Comparison of ENCODE assay signal across 28 mouse cellular contexts in the genomic region with DNA sequence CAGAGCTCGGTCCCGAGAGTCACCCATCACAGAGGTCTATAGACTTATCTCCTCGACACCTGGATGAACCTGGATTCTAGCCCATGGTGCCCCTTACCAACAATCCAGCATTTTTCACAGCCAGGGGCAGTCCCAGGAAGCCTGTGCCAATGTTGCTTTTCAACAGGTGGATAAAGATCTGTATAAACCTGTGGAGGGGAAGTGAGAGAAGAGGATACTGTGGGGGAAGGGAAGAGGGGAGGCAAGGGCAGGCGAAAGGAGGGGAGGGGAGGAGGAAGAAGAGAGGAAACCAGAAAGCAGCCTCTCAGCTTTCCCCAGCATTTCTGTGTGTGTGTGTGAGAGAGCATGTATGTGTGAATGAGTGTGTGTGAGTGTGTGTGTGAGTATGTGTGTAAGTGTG. TPM values are rescaled to one million over a fixed set of nuclear protein-coding genes. Genes with fewer than 3 reads are reported as not detected.
DNase-seq lines count a peak whose midpoint lies in the region; ATAC-seq and TF ChIP-seq lines count a peak whose summit lies in the region.
"Had no signal": no experiment of that assay in that cellular context is flagged by ENCODE, and none has a peak within 500 bp of the region (broad histone marks: within the 10 kb centered on the region; RNA-seq: fewer than 3 reads in every experiment).

No protein-coding gene starts in this region.

- no peak for DNase-seq in thymus, adult 2 months
- no peak for DNase-seq in thymus, adult 18-20 months
- peak; percentile 47 for DNase-seq in CH12.LX (ENCODE audit: extremely low read depth)
- no peak for DNase-seq in heart, postnatal 10 days
- DNase-seq: cerebellum, adult 9-11 months; gastrocnemius, postnatal 10 days; heart, postnatal 14 days; spleen, adult 18-20 months had no signal

- H3K4me2 ChIP-seq in CH12.LX (ENCODE audit: insufficient read depth, low read depth, poor library complexity, severe bottlenecking) = no peak overlapping the region
- no peak overlapping the region for H3K4me2 ChIP-seq in hindbrain, embryonic 13.5 days
- no peak overlapping the region for H3K4me2 ChIP-seq in midbrain, embryonic 13.5 days (replicated peaks)
- H3K4me2 ChIP-seq: embryonic facial prominence, embryonic 12.5 days; forebrain, embryonic 13.5 days; hindbrain, embryonic 14.5 days; liver, embryonic 15.5 days; midbrain, embryonic 15.5 days; neural tube, embryonic 15.5 days had no signal

- WGBS in thymus, adult 2 months = 35% methylated on average over 4 of the region's 4 CpGs
- WGBS in hindbrain, embryonic 13.5 days = 83% methylated on average over 4 of the region's 4 CpGs
- whole genome bisulfite sequencing in midbrain, embryonic 13.5 days = 87% methylated on average over 4 of the region's 4 CpGs

- TF ChIP-seq POLR2A in thymus, adult 2 months (IDR thresholded peaks at IDR 0.05; ENCODE audit: control insufficient read depth, extremely low read depth, insufficient read depth, low read length, poor library complexity) = no peak
- TF ChIP-seq POLR2A in CH12.LX (IDR thresholded peaks at IDR 0.05; ENCODE audit: low read depth, low read length) = no peak

- H3K36me3 ChIP-seq in thymus, adult 2 months (ENCODE audit: control insufficient read depth, insufficient read depth, low read length) = no peaks in the 10 kb centered on the region
- H3K36me3 ChIP-seq in CH12.LX (replicated peaks in 1 of 2; ENCODE audit: control insufficient read depth in 1 of 2, insufficient read depth in 1 of 2, low read length in 1 of 2) = no peaks in the 10 kb centered on the region
- H3K36me3 ChIP-seq in hindbrain, embryonic 13.5 days = no peaks in the 10 kb centered on the region
- no peaks in the 10 kb centered on the region for H3K36me3 ChIP-seq in midbrain, embryonic 13.5 days
- H3K36me3 ChIP-seq: embryonic facial prominence, embryonic 12.5 days; liver, embryonic 15.5 days; midbrain, embryonic 15.5 days; neural tube, embryonic 15.5 days had no signal

- peak; percentile 36 to 52; a peak in 3 of 4 replicates for ATAC-seq in hematopoietic stem cell, adult 5-6 weeks (replicated peaks in 1 of 2; ENCODE audit: insufficient read depth in 1 of 2, low FRiP score in 2 of 2, low TSS enrichment in 1 of 2, low read depth in 1 of 2, poor library complexity in 2 of 2, severe bottlenecking in 2 of 2)
- no peak for ATAC-seq in hindbrain, embryonic 13.5 days (ENCODE audit: low FRiP score)
- ATAC-seq in midbrain, embryonic 13.5 days = no peak
- ATAC-seq: forebrain, embryonic 13.5 days; intestine, postnatal 0 days; lung, postnatal 0 days; midbrain, embryonic 15.5 days had no signal

- no peak overlapping the region for H3K4me3 ChIP-seq in thymus, adult 2 months (ENCODE audit: control insufficient read depth, insufficient read depth, low read length)
- H3K4me3 ChIP-seq in CH12.LX (replicated peaks in 1 of 3; ENCODE audit: low read depth in 2 of 3, low read length in 2 of 3, poor library complexity in 1 of 3) = no peak overlapping the region
- no peak overlapping the region for H3K4me3 ChIP-seq in hindbrain, embryonic 13.5 days
- no peak overlapping the region for H3K4me3 ChIP-seq in midbrain, embryonic 13.5 days (replicated peaks)
- H3K4me3 ChIP-seq: embryonic facial prominence, embryonic 12.5 days; erythroblast, embryonic 14.5 days; forebrain, embryonic 13.5 days; liver, embryonic 15.5 days; midbrain, embryonic 15.5 days; myocyte; neural tube, embryonic 15.5 days had no signal

- dilution Hi-C loops in CH12.LX (cut with MboI; ENCODE audit: extremely low pct_ligation_motif_present, extremely low pct_unique_long_range_greater_than_20kb, low sequenced_read_pairs) = no loop called here

- intact Hi-C loops in heart, postnatal 10 days (cut with DNase I) = no loop called here

- H3K9me3 ChIP-seq in CH12.LX (replicated peaks; ENCODE audit: low read length) = peaks cover 14% of the 10 kb centered on the region
- H3K9me3 ChIP-seq in hindbrain, embryonic 13.5 days = no peaks in the 10 kb centered on the region
- no peaks in the 10 kb centered on the region for H3K9me3 ChIP-seq in midbrain, embryonic 13.5 days
- H3K9me3 ChIP-seq: embryonic facial prominence, embryonic 12.5 days; forebrain, embryonic 13.5 days; liver, embryonic 15.5 days; midbrain, embryonic 15.5 days; neural tube, embryonic 15.5 days had no signal

- peaks cover 18% of the 10 kb centered on the region for H3K4me1 ChIP-seq in thymus, adult 2 months (replicated peaks; ENCODE audit: control insufficient read depth, insufficient read depth, low read length)
- peaks cover 14 to 32% of the 10 kb centered on the region in 2 experiments for H3K4me1 ChIP-seq in CH12.LX (ENCODE audit: control insufficient read depth in 1 of 2, insufficient read depth in 2 of 2)
- H3K4me1 ChIP-seq in hindbrain, embryonic 13.5 days (replicated peaks) = no peaks in the 10 kb centered on the region
- no peaks in the 10 kb centered on the region for H3K4me1 ChIP-seq in midbrain, embryonic 13.5 days (replicated peaks)
- H3K4me1 ChIP-seq: embryonic facial prominence, embryonic 12.5 days; forebrain, embryonic 13.5 days; liver, embryonic 15.5 days; midbrain, embryonic 15.5 days; neural tube, embryonic 15.5 days had no signal

- peak; percentile 30; the same call in 1 of the 2 replicates for TF ChIP-seq EP300 in CH12.LX (IDR thresholded peaks at IDR 0.05; ENCODE audit: low read length)

- TF ChIP-seq CTCF in thymus, adult 2 months (IDR thresholded peaks at IDR 0.05; ENCODE audit: borderline replicate concordance, control insufficient read depth, extremely low read depth, insufficient read depth, low read length, poor library complexity) = no peak
- no peak for TF ChIP-seq CTCF in CH12.LX (conservative IDR thresholded peaks at IDR 0.05 in 1 of 2, IDR thresholded peaks at IDR 0.05 in 1 of 2; ENCODE audit: low read depth in 2 of 2, low read length in 2 of 2)

- no peaks in the 10 kb centered on the region for H3K79me2 ChIP-seq in CH12.LX (replicated peaks; ENCODE audit: control insufficient read depth, extremely low read depth, insufficient read depth, poor library complexity, severe bottlenecking)

- in situ Hi-C loops in CH12.LX (cut with MboI; ENCODE audit: low pct_ligation_motif_present, low pct_unique_long_range_greater_than_20kb, low sequenced_read_pairs) = loop anchor here (5.0 kb wide), 1 partner anchor 56 kb away; no protein-coding TSS in a partner anchor

- peak overlapping the region; percentile 34 for H3K27ac ChIP-seq in thymus, adult 2 months (ENCODE audit: control insufficient read depth, insufficient read depth, low read length)
- H3K27ac ChIP-seq in CH12.LX (ENCODE audit: insufficient read depth, low read depth) = no peak overlapping the region
- no peak overlapping the region for H3K27ac ChIP-seq in hindbrain, embryonic 13.5 days
- H3K27ac ChIP-seq in midbrain, embryonic 13.5 days = no peak overlapping the region
- H3K27ac ChIP-seq: embryonic facial prominence, embryonic 12.5 days; forebrain, embryonic 13.5 days; hindbrain, embryonic 14.5 days; liver, embryonic 15.5 days; midbrain, embryonic 15.5 days; neural tube, embryonic 15.5 days had no signal

- no peak overlapping the region for H3K9ac ChIP-seq in CH12.LX (ENCODE audit: insufficient read depth, low read depth)
- H3K9ac ChIP-seq in hindbrain, embryonic 13.5 days = no peak overlapping the region
- no peak overlapping the region for H3K9ac ChIP-seq in midbrain, embryonic 13.5 days (replicated peaks)
- H3K9ac ChIP-seq: embryonic facial prominence, embryonic 12.5 days; forebrain, embryonic 13.5 days; hindbrain, embryonic 14.5 days; liver, embryonic 15.5 days; midbrain, embryonic 15.5 days; neural tube, embryonic 15.5 days had no signal

- no peaks in the 10 kb centered on the region for H3K27me3 ChIP-seq in thymus, adult 2 months (ENCODE audit: control insufficient read depth, insufficient read depth, low read length)
- no peaks in the 10 kb centered on the region for H3K27me3 ChIP-seq in CH12.LX (replicated peaks)
- H3K27me3 ChIP-seq in hindbrain, embryonic 13.5 days = no peaks in the 10 kb centered on the region
- no peaks in the 10 kb centered on the region for H3K27me3 ChIP-seq in midbrain, embryonic 13.5 days
- H3K27me3 ChIP-seq: embryonic facial prominence, embryonic 12.5 days; forebrain, embryonic 13.5 days; liver, embryonic 15.5 days; midbrain, embryonic 15.5 days; neural tube, embryonic 15.5 days had no signal

- no peak for TF ChIP-seq RAD21 in CH12.LX (IDR thresholded peaks at IDR 0.05; ENCODE audit: low read depth, low read length)

RNA-seq across cellular contexts. Expression of a gene that starts 3.0 kb away (rescaled TPM):
- polyA plus RNA-seq in thymus, adult 2 months (2012; rRNA removed) = 0.48 and 0.74 TPM in 2 replicates
- total RNA-seq in CH12.LX (2012; rRNA removed) = 0.34 and 0.72 TPM in 2 replicates
- 0.34 and 0.72 TPM in 2 replicates for total RNA-seq in CH12.LX (2014; rRNA removed)
- 1.2 and 1.5 TPM in 2 replicates for polyA plus RNA-seq in CH12.LX (2012; ENCODE audit: insufficient read length, low read depth)
- total RNA-seq in hematopoietic stem cell, adult 5-6 weeks (2017) = not detected in 2 replicates
- not detected in 2 replicates for polyA plus RNA-seq in hindbrain, embryonic 13.5 days (2015; fragmentation: Nextera tagmentation; extraction: Ambion mirVana)
- not detected in 2 replicates for polyA plus RNA-seq in midbrain, embryonic 13.5 days (2015; fragmentation: Nextera tagmentation; extraction: Ambion mirVana)
- total RNA-seq in heart, postnatal 10 days (2021) = not detected
- total RNA-seq: gastrocnemius, postnatal 10 days; heart, adult 8-10 months; heart, postnatal 14 days; layer of hippocampus, adult 18-20 months; layer of hippocampus, postnatal 25 days; left cerebral cortex, postnatal 25 days had no signal
- polyA plus RNA-seq: embryonic facial prominence, embryonic 12.5 days; erythroblast, embryonic 14.5 days; forebrain, embryonic 13.5 days; hindbrain, embryonic 14.5 days; intestine, postnatal 0 days; kidney, embryonic 16.5 days; limb, embryonic 14.5 days; liver, embryonic 15.5 days; lung, postnatal 0 days; midbrain, embryonic 15.5 days; myocyte; neural tube, embryonic 15.5 days; stomach, embryonic 16.5 days had no signal

RNA-seq across cellular contexts. Expression of a gene that starts 36.4 kb away (rescaled TPM):
- polyA plus RNA-seq in thymus, adult 2 months (2012; rRNA removed) = 38.6 and 44.6 TPM in 2 replicates
- total RNA-seq in CH12.LX (2012; rRNA removed) (0.04 and 0.08 TPM in 2 replicates), CH12.LX (2014; rRNA removed) (not detected in 2 replicates)
- polyA plus RNA-seq in CH12.LX (2012; ENCODE audit: insufficient read length, low read depth) = 0.17 and 0.18 TPM in 2 replicates
- not detected in 2 replicates for total RNA-seq in hematopoietic stem cell, adult 5-6 weeks (2017)
- polyA plus RNA-seq in hindbrain, embryonic 13.5 days (2015; fragmentation: Nextera tagmentation; extraction: Ambion mirVana) = 1.1 and 1.5 TPM in 2 replicates
- polyA plus RNA-seq in midbrain, embryonic 13.5 days (2015; fragmentation: Nextera tagmentation; extraction: Ambion mirVana) = 0.17 and 0.27 TPM in 2 replicates
- total RNA-seq in heart, postnatal 10 days (2021) = 10 to 100 TPM in 1 of 2 experiments, 1 to 10 TPM in 1; 9.4 to 24.0 TPM
- polyA plus RNA-seq: intestine, postnatal 0 days; myocyte had no signal

RNA-seq across cellular contexts. Expression of a gene that starts 50.5 kb away (rescaled TPM):
- polyA plus RNA-seq in thymus, adult 2 months (2012; rRNA removed) = 37.2 and 39.9 TPM in 2 replicates
- 24.1 and 26.5 TPM in 2 replicates for total RNA-seq in CH12.LX (2012; rRNA removed)
- total RNA-seq in CH12.LX (2014; rRNA removed) = 8.9 and 10.0 TPM in 2 replicates
- 24.1 and 25.6 TPM in 2 replicates for polyA plus RNA-seq in CH12.LX (2012; ENCODE audit: insufficient read length, low read depth)
- total RNA-seq in hematopoietic stem cell, adult 5-6 weeks (2017) = 70.1 and 79.8 TPM in 2 replicates
- polyA plus RNA-seq in hindbrain, embryonic 13.5 days (2015; fragmentation: Nextera tagmentation; extraction: Ambion mirVana) = 19.2 and 20.3 TPM in 2 replicates
- 13.2 and 14.5 TPM in 2 replicates for polyA plus RNA-seq in midbrain, embryonic 13.5 days (2015; fragmentation: Nextera tagmentation; extraction: Ambion mirVana)
- 10 to 100 TPM; 12.7 to 13.5 TPM for total RNA-seq in heart, postnatal 10 days (2021)

RNA-seq across cellular contexts. Expression of a gene that starts 55.7 kb away (rescaled TPM):
- polyA plus RNA-seq in thymus, adult 2 months (2012; rRNA removed) = 60.3 and 65.3 TPM in 2 replicates
- total RNA-seq in CH12.LX (2012; rRNA removed) (2.5 and 3.6 TPM in 2 replicates), CH12.LX (2014; rRNA removed) (0.51 and 0.65 TPM in 2 replicates)
- 4.3 and 5.0 TPM in 2 replicates for polyA plus RNA-seq in CH12.LX (2012; ENCODE audit: insufficient read length, low read depth)
- 2.7 and 6.4 TPM in 2 replicates for total RNA-seq in hematopoietic stem cell, adult 5-6 weeks (2017)
- 3.2 and 3.5 TPM in 2 replicates for polyA plus RNA-seq in hindbrain, embryonic 13.5 days (2015; fragmentation: Nextera tagmentation; extraction: Ambion mirVana)
- 2.7 and 2.8 TPM in 2 replicates for polyA plus RNA-seq in midbrain, embryonic 13.5 days (2015; fragmentation: Nextera tagmentation; extraction: Ambion mirVana)
- 10 to 100 TPM; 11.4 to 12.9 TPM for total RNA-seq in heart, postnatal 10 days (2021)

Comparison
In these comparisons a context has a peak if more than half of its experiments do, and no peak if none do; other contexts are left out.
1. ATAC-seq: peak in hematopoietic stem cell, adult 5-6 weeks (2 of 2); none in hindbrain, embryonic 13.5 days (single experiment) and midbrain, embryonic 13.5 days (single experiment).
2. RNA of a gene that starts 36.4 kb away (polyA plus RNA-seq): 38.6 to 44.6 TPM in thymus, adult 2 months; 1.1 to 1.5 TPM in hindbrain, embryonic 13.5 days, 0.17 to 0.27 TPM in midbrain, embryonic 13.5 days and 0.17 to 0.18 TPM in CH12.LX; every median in the first group is over 10 times any median in the second.